Comparison of ENCODE assay signal across 10 mouse cellular contexts in the genomic region with DNA sequence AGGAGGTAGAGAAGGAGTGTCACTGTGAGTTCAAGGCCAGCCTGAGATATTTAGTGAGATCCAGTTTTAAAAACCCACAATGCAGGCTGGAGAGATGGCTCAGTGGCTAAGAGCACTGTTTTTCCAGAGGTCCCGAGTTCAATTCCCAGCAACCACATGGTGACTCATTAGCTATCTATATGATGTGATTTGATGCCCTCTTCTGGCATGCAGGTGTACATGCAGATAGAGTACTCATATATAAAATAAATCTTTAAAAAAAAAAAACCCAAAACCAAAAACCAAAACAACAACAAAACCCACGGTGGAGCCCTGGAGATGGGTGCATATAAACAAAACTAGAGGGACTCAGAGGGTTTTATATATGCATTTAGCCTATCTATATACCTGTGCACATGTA. TPM values are rescaled to one million over a fixed set of nuclear protein-coding genes. Genes with fewer than 3 reads are reported as not detected.
DNase-seq lines count a peak whose midpoint lies in the region; ATAC-seq and TF ChIP-seq lines count a peak whose summit lies in the region.
"Had no signal": no experiment of that assay in that cellular context is flagged by ENCODE, and none has a peak within 500 bp of the region (broad histone marks: within the 10 kb centered on the region; RNA-seq: fewer than 3 reads in every experiment).

No protein-coding gene starts in this region.

- intact Hi-C loops in left cerebral cortex, adult 2 months (cut with DNase I), result no loop called here
- intact Hi-C loops in left cerebral cortex, postnatal 10 days (cut with DNase I), result no loop called here

- no peaks in the 10 kb centered on the region for H3K27me3 ChIP-seq in midbrain, postnatal 0 days (ENCODE audit: insufficient read depth, low read length)

- DNase-seq in left cerebral cortex, adult 2 months (ENCODE audit: extremely low spot score in 1 of 2, low spot score in 2 of 2), result no peak
- DNase-seq in left cerebral cortex, postnatal 10 days (ENCODE audit: extremely low spot score in 1 of 2, low spot score in 2 of 2), result no peak
- DNase-seq in B cell, adult 2 months, result peak; percentile 40 to 42
- DNase-seq in MN1 (ENCODE audit: low spot score), result peak; percentile 27
- no peak for DNase-seq in midbrain, postnatal 0 days (ENCODE audit: low spot score)
- DNase-seq in thymus, postnatal 36 days, result no peak
- DNase-seq: adrenal gland, postnatal 10 days; gastrocnemius, postnatal 36 days; thymus, postnatal 25 days had no signal

- peaks cover 30% of the 10 kb centered on the region for H3K36me3 ChIP-seq in midbrain, postnatal 0 days (ENCODE audit: insufficient read depth, low read length)

- 81% methylated on average over 2 of the region's 2 CpGs for WGBS in midbrain, postnatal 0 days

- H3K4me1 ChIP-seq in midbrain, postnatal 0 days (ENCODE audit: insufficient read depth, low read length), result peaks cover 8% of the 10 kb centered on the region

- ATAC-seq in midbrain, postnatal 0 days (ENCODE audit: low FRiP score), result no peak
- ATAC-seq in erythroblast, adult 5-6 weeks (replicated peaks; ENCODE audit: low FRiP score, poor library complexity, severe bottlenecking), result no peak

- H3K4me2 ChIP-seq in midbrain, postnatal 0 days (ENCODE audit: low read depth, low read length, poor library complexity, severe bottlenecking), result no peak overlapping the region

- no peaks in the 10 kb centered on the region for H3K9me3 ChIP-seq in midbrain, postnatal 0 days (ENCODE audit: low read length)

- no peak overlapping the region for H3K4me3 ChIP-seq in left cerebral cortex, adult 2 months
- H3K4me3 ChIP-seq in midbrain, postnatal 0 days (ENCODE audit: low read depth, low read length), result no peak overlapping the region

- peak; percentile 35 for TF ChIP-seq CTCF in left cerebral cortex, adult 2 months (IDR thresholded peaks at IDR 0.05)
- TF ChIP-seq CTCF in midbrain, postnatal 0 days (IDR thresholded peaks at IDR 0.05), result peak; percentile 40

- no peak overlapping the region for H3K27ac ChIP-seq in left cerebral cortex, adult 2 months
- H3K27ac ChIP-seq in midbrain, postnatal 0 days (ENCODE audit: low read depth, low read length), result no peak overlapping the region

- no peak overlapping the region for H3K9ac ChIP-seq in midbrain, postnatal 0 days (replicated peaks; ENCODE audit: low read length, poor library complexity, severe bottlenecking)

RNA-seq across cellular contexts. Expression of a gene that starts 2.3 kb away (rescaled TPM):
- total RNA-seq in left cerebral cortex, adult 2 months (2021), result 10 to 100 TPM; 51.8 to 63.6 TPM
- total RNA-seq in left cerebral cortex, postnatal 10 days (2021), result 100 to 1,000 TPM; 105 to 111 TPM
- total RNA-seq in midbrain, postnatal 0 days (2014; rRNA removed), result 199 and 216 TPM in 2 replicates
- 326 and 332 TPM in 2 replicates for polyA plus RNA-seq in midbrain, postnatal 0 days (2015; fragmentation: Nextera tagmentation; extraction: Ambion mirVana)
- 2.3 TPM in 1 of 2 replicates, not detected in the other for total RNA-seq in erythroblast, adult 5-6 weeks (2015; ENCODE audit: low replicate concordance)
- 0.56 and 7.1 TPM in 2 replicates for total RNA-seq in erythroblast, adult 5-6 weeks (2017; ENCODE audit: low replicate concordance)

RNA-seq across cellular contexts. Expression of a gene that starts 8.6 kb away (rescaled TPM):
- total RNA-seq in left cerebral cortex, adult 2 months (2021), result 10 to 100 TPM; 38.0 to 44.3 TPM
- 10 to 100 TPM; 50.4 to 52.0 TPM for total RNA-seq in left cerebral cortex, postnatal 10 days (2021)
- total RNA-seq in midbrain, postnatal 0 days (2014; rRNA removed), result 37.2 and 46.6 TPM in 2 replicates
- 55.7 and 57.4 TPM in 2 replicates for polyA plus RNA-seq in midbrain, postnatal 0 days (2015; fragmentation: Nextera tagmentation; extraction: Ambion mirVana)
- 7.7 and 32.6 TPM in 2 replicates for total RNA-seq in erythroblast, adult 5-6 weeks (2015; ENCODE audit: low replicate concordance)
- 7.4 and 18.9 TPM in 2 replicates for total RNA-seq in erythroblast, adult 5-6 weeks (2017; ENCODE audit: low replicate concordance)

RNA-seq across cellular contexts. Expression of a gene that starts 8.6 kb away (rescaled TPM):
- 10 to 100 TPM; 68.8 to 70.6 TPM for total RNA-seq in left cerebral cortex, adult 2 months (2021)
- 10 to 100 TPM; 57.2 to 66.5 TPM for total RNA-seq in left cerebral cortex, postnatal 10 days (2021)
- total RNA-seq in midbrain, postnatal 0 days (2014; rRNA removed), result 39.3 and 52.8 TPM in 2 replicates
- polyA plus RNA-seq in midbrain, postnatal 0 days (2015; fragmentation: Nextera tagmentation; extraction: Ambion mirVana), result 23.0 and 24.8 TPM in 2 replicates
- 91.1 and 91.3 TPM in 2 replicates for total RNA-seq in erythroblast, adult 5-6 weeks (2015; ENCODE audit: low replicate concordance)
- total RNA-seq in erythroblast, adult 5-6 weeks (2017; ENCODE audit: low replicate concordance), result 84.8 and 104 TPM in 2 replicates

RNA-seq across cellular contexts. Expression of a gene that starts 10.4 kb away (rescaled TPM):
- 10 to 100 TPM; 58.9 to 59.3 TPM for total RNA-seq in left cerebral cortex, adult 2 months (2021)
- 10 to 100 TPM; 61.5 to 72.4 TPM for total RNA-seq in left cerebral cortex, postnatal 10 days (2021)
- 43.5 and 47.7 TPM in 2 replicates for total RNA-seq in midbrain, postnatal 0 days (2014; rRNA removed)
- polyA plus RNA-seq in midbrain, postnatal 0 days (2015; fragmentation: Nextera tagmentation; extraction: Ambion mirVana), result 88.3 and 89.3 TPM in 2 replicates
- total RNA-seq in erythroblast, adult 5-6 weeks (2015; ENCODE audit: low replicate concordance), result 17.1 and 21.5 TPM in 2 replicates
- total RNA-seq in erythroblast, adult 5-6 weeks (2017; ENCODE audit: low replicate concordance), result 3.9 TPM in 1 of 2 replicates, not detected in the other

RNA-seq across cellular contexts. Expression of a gene that starts 28.0 kb away (rescaled TPM):
- total RNA-seq in left cerebral cortex, adult 2 months (2021), result 10 to 100 TPM; 30.0 to 39.7 TPM
- 10 to 100 TPM; 29.1 to 31.0 TPM for total RNA-seq in left cerebral cortex, postnatal 10 days (2021)
- total RNA-seq in midbrain, postnatal 0 days (2014; rRNA removed), result 26.7 and 27.7 TPM in 2 replicates
- polyA plus RNA-seq in midbrain, postnatal 0 days (2015; fragmentation: Nextera tagmentation; extraction: Ambion mirVana), result 23.6 and 25.1 TPM in 2 replicates
- 38.6 and 56.0 TPM in 2 replicates for total RNA-seq in erythroblast, adult 5-6 weeks (2015; ENCODE audit: low replicate concordance)
- 30.8 and 38.9 TPM in 2 replicates for total RNA-seq in erythroblast, adult 5-6 weeks (2017; ENCODE audit: low replicate concordance)

Comparison
In these comparisons a context has a peak if more than half of its experiments do, and no peak if none do; other contexts are left out.
1. DNase-seq: peak in B cell, adult 2 months (2 of 2) and MN1 (single experiment); none in left cerebral cortex, adult 2 months (0 of 2), left cerebral cortex, postnatal 10 days (0 of 2), midbrain, postnatal 0 days (single experiment) and thymus, postnatal 36 days (0 of 2).
2. RNA of a gene that starts 2.3 kb away (total RNA-seq): 199 to 216 TPM in midbrain, postnatal 0 days, 105 to 111 TPM in left cerebral cortex, postnatal 10 days and 51.8 to 63.6 TPM in left cerebral cortex, adult 2 months; 0.56 to 7.1 TPM in erythroblast, adult 5-6 weeks; every median in the first group is over 4 times any median in the second.